Mouse (Mus musculus) embryonic facial prominence, embryonic 14.5 days (tissue): ENCODE measurements at regions not wholly inside any gene's neighbourhood (a gene's known extent, or its start where the extent isn't known, plus 50 kb on each side); places are given as distances from the start of the nearest gene placed in this dataset.

ENCODE experiments used
- ATAC-seq: fragments of 200-750 bp; cut with Nextera tagmentation; 2 replicates; pipeline ENCODE4 v1.8.0; 2017; ENCODE audit warnings: low read depth, moderate number of reproducible peaks, moderate TSS enrichment
- DNase-seq: peaks from one replicate; pipeline ENCODE4 v3.0.0-alpha.2; 2015; ENCODE audit warnings: low spot score
- H3K27ac ChIP-seq: fragments of 300-500 bp; sonication (generic); replicated peaks from 2 replicates; pipeline ENCODE4 v1.5.1; 2014; ENCODE audit warnings: low read depth, mild to moderate bottlenecking, low read length, moderate library complexity
- H3K27me3 ChIP-seq: fragments of 300-500 bp; sonication (generic); replicated peaks from 2 replicates; pipeline ENCODE4 v1.6.1; 2014; ENCODE audit warnings: low read length; ENCODE audit not compliant: control insufficient read depth, insufficient read depth
- H3K36me3 ChIP-seq: fragments of 300-500 bp; sonication (generic); 2 replicates; pipeline ENCODE4 v1.6.1; 2014; ENCODE audit warnings: low read length, mixed read lengths; ENCODE audit not compliant: control insufficient read depth, insufficient read depth
- H3K4me1 ChIP-seq: fragments of 300-500 bp; sonication (generic); 2 replicates; pipeline ENCODE4 v1.6.1; 2014; ENCODE audit warnings: antibody characterized with exemption, low read length; ENCODE audit not compliant: control insufficient read depth, insufficient read depth
- H3K4me2 ChIP-seq: fragments of 300-500 bp; sonication (generic); 2 replicates; pipeline ENCODE4 v1.6.1; 2014; ENCODE audit warnings: low read depth, mild to moderate bottlenecking, low read length, moderate library complexity, mixed read lengths
- H3K4me3 ChIP-seq: fragments of 300-500 bp; sonication (generic); 2 replicates; pipeline ENCODE4 v1.5.1; 2014; ENCODE audit warnings: low read depth, mild to moderate bottlenecking, low read length
- H3K9ac ChIP-seq: fragments of 300-500 bp; sonication (generic); 2 replicates; pipeline ENCODE4 v1.6.1; 2014; ENCODE audit warnings: low read depth, mild to moderate bottlenecking, low read length, moderate library complexity, mixed read lengths
- H3K9me3 ChIP-seq: fragments of 300-500 bp; sonication (generic); 2 replicates; pipeline ENCODE4 v1.6.1; 2016; ENCODE audit warnings: low read length; ENCODE audit not compliant: control insufficient read depth
- WGBS: fragments of 180-500 bp; shearing (Covaris S2); extraction: QIAGEN DNeasy Blood & Tissue Kit; methylation state at CpG from one replicate; pipeline ENCODE4 v1.1.7; 2014; 5-methylcytosine and 5-hydroxymethylcytosine counted together

DNA sequence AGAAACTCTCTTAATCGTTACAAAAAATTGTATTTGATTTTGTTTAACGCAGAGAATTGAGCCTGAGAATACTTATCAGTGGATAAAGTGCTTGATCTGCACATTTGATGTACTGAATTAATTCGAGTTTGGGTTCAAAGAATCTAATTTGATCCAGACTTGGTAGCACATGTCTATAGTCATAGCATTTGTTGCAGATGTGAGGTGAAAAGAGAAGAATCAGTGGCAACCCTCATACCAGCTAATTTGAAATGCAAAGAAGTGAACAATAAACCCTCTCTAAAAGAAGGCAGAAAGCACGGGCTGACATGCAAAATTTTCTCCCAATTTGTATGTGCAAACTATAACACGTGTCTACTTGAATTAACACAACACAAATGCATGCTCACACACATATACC is 79.8 kb upstream of the Epha6 start:
- no peak for DNase-seq
- WGBS = 54% methylated on average over 5 of the region's 5 CpGs

DNA sequence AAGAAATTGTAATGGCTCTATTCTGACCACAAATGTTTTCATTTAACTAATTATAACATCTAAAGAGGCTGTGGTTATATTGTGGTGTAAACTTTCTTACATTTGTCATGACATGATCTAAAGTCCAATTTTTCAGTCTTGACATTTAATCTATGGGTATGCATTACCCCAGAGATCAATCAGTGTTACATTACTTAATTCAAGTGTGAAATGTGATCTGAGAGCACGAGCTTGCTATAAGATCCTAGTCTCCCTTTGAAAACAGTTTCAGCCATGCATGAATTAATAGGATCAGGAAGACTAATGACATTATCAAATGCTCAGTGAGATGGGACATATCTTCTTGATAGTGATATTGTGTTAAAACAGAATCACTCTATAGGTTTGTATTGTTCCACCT is 63.4 kb upstream of the Epha6 start:
- Histone ChIP-seq H3K4me3 (no peak overlapping the region), H3K36me3 (no peaks in the 10 kb centered on the region), H3K9ac (no peak overlapping the region), H3K4me1 (no peaks in the 10 kb centered on the region), H3K9me3 (no peaks in the 10 kb centered on the region), H3K27ac (no peak overlapping the region), H3K4me2 (no peak overlapping the region), H3K27me3 (no peaks in the 10 kb centered on the region)
- ATAC-seq = no peak; the same call in 1 of the 2 replicates
- DNase-seq = peak; percentile 1
- WGBS = 36% methylated on average over 1 of the region's 1 CpGs

More for the DNA sequence above, 79.8 kb upstream of the Epha6 start:
- Histone ChIP-seq H3K4me1 (no peaks in the 10 kb centered on the region), H3K9me3 (no peaks in the 10 kb centered on the region), H3K27ac (no peak overlapping the region), H3K36me3 (no peaks in the 10 kb centered on the region), H3K4me3 (no peak overlapping the region), H3K27me3 (no peaks in the 10 kb centered on the region), H3K9ac (no peak overlapping the region), H3K4me2 (no peak overlapping the region)
- no peak for ATAC-seq
